Mouse (Mus musculus): ENCODE measurements around the gene Lmnb2. TPM values are rescaled to one million over a fixed set of nuclear protein-coding genes. Genes with fewer than 3 reads are reported as not detected.

The Lmnb2 gene
- polyA plus RNA-seq, 1 experiment from 2014 or later: 10.3 TPM

- Histone ChIP-seq H3K36me3 (ENCODE audit: control insufficient read depth, insufficient read depth) (no peaks in the 10 kb centered on the region), H3K4me2 (ENCODE audit: low read depth, low read length) (no peak overlapping the region), H3K4me1 (ENCODE audit: control insufficient read depth, low read depth, low read length) (peaks cover 8% of the 10 kb centered on the region), H3K27ac (ENCODE audit: low read length) (no peak overlapping the region), H3K4me3 (ENCODE audit: low read depth, low read length) (no peak overlapping the region), H3K9ac (ENCODE audit: low read depth, low read length) (no peak overlapping the region), H3K27me3 (ENCODE audit: control insufficient read depth, insufficient read depth, low read depth, low read length) (no peaks in the 10 kb centered on the region), H3K9me3 (replicated peaks; ENCODE audit: control insufficient read depth, low read length) (no peaks in the 10 kb centered on the region)
- no peak for ATAC-seq (ENCODE audit: low read depth)
- 45% methylated on average over 3 of the region's 3 CpGs for whole genome bisulfite sequencing (ENCODE audit: insufficient replicate concordance)
Measured at GRCm38 (mm10) chr10:80949081-80949480, 31.0 kb upstream of the Lmnb2 start.

GRCm38 (mm10) chr10:80948570-80948969 is 30.5 kb upstream of the Lmnb2 start:
- no peak overlapping the region for H3K9ac ChIP-seq (ENCODE audit: low read depth, low read length)
- peaks cover 8% of the 10 kb centered on the region for H3K4me1 ChIP-seq (ENCODE audit: control insufficient read depth, low read depth, low read length)
- no peaks in the 10 kb centered on the region for H3K36me3 ChIP-seq (ENCODE audit: control insufficient read depth, insufficient read depth)
- ATAC-seq (ENCODE audit: low read depth): 0 out of 2 replicates have a peak, but pooled peaks have one; percentile 42
- no peak overlapping the region for H3K4me2 ChIP-seq (ENCODE audit: low read depth, low read length)
- H3K27ac ChIP-seq (ENCODE audit: low read length): no peak overlapping the region
- no peaks in the 10 kb centered on the region for H3K27me3 ChIP-seq (ENCODE audit: control insufficient read depth, insufficient read depth, low read depth, low read length)
- 15% methylated on average over 6 of the region's 6 CpGs for WGBS (ENCODE audit: insufficient replicate concordance)
- no peaks in the 10 kb centered on the region for H3K9me3 ChIP-seq (replicated peaks; ENCODE audit: control insufficient read depth, low read length)
- no peak overlapping the region for H3K4me3 ChIP-seq (ENCODE audit: low read depth, low read length)

- WGBS (ENCODE audit: insufficient replicate concordance): 47% methylated on average over 2 of the region's 2 CpGs
- Histone ChIP-seq H3K27ac (ENCODE audit: low read length) (no peak overlapping the region), H3K4me1 (ENCODE audit: control insufficient read depth, low read depth, low read length) (peaks cover 8% of the 10 kb centered on the region), H3K4me3 (ENCODE audit: low read depth, low read length) (no peak overlapping the region), H3K36me3 (ENCODE audit: control insufficient read depth, insufficient read depth) (no peaks in the 10 kb centered on the region), H3K4me2 (ENCODE audit: low read depth, low read length) (no peak overlapping the region), H3K9me3 (replicated peaks; ENCODE audit: control insufficient read depth, low read length) (no peaks in the 10 kb centered on the region), H3K9ac (ENCODE audit: low read depth, low read length) (no peak overlapping the region), H3K27me3 (ENCODE audit: control insufficient read depth, insufficient read depth, low read depth, low read length) (no peaks in the 10 kb centered on the region)
- no peak for ATAC-seq (ENCODE audit: low read depth)
Measured at GRCm38 (mm10) chr10:80947802-80948201, 29.8 kb upstream of the Lmnb2 start.

- Histone ChIP-seq H3K27me3 (ENCODE audit: control insufficient read depth, insufficient read depth, low read depth, low read length) (no peaks in the 10 kb centered on the region), H3K9me3 (replicated peaks; ENCODE audit: control insufficient read depth, low read length) (no peaks in the 10 kb centered on the region), H3K27ac (ENCODE audit: low read length) (no peak overlapping the region), H3K36me3 (ENCODE audit: control insufficient read depth, insufficient read depth) (no peaks in the 10 kb centered on the region), H3K9ac (ENCODE audit: low read depth, low read length) (no peak overlapping the region), H3K4me3 (ENCODE audit: low read depth, low read length) (no peak overlapping the region), H3K4me2 (ENCODE audit: low read depth, low read length) (no peak overlapping the region), H3K4me1 (ENCODE audit: control insufficient read depth, low read depth, low read length) (peaks cover 8% of the 10 kb centered on the region)
- 61% methylated on average over 14 of the region's 14 CpGs for WGBS (ENCODE audit: insufficient replicate concordance)
- ATAC-seq (ENCODE audit: low read depth): no peak
Measured at GRCm38 (mm10) chr10:80946684-80947437, 28.8 kb upstream of the Lmnb2 start.

GRCm38 (mm10) chr10:80944231-80944630 is 26.2 kb upstream of the Lmnb2 start:
- 72% methylated on average over 5 of the region's 5 CpGs for WGBS (ENCODE audit: insufficient replicate concordance)
- H3K4me2 ChIP-seq (ENCODE audit: low read depth, low read length): no peak overlapping the region
- H3K4me3 ChIP-seq (ENCODE audit: low read depth, low read length): no peak overlapping the region
- H3K27ac ChIP-seq (ENCODE audit: low read length): no peak overlapping the region
- peaks cover under 1% of the 10 kb centered on the region; the same call in 1 of the 2 replicates for H3K27me3 ChIP-seq (ENCODE audit: control insufficient read depth, insufficient read depth, low read depth, low read length)
- ATAC-seq (ENCODE audit: low read depth): no peak
- H3K9ac ChIP-seq (ENCODE audit: low read depth, low read length): no peak overlapping the region
- H3K4me1 ChIP-seq (ENCODE audit: control insufficient read depth, low read depth, low read length): peaks cover 23% of the 10 kb centered on the region
- H3K9me3 ChIP-seq (replicated peaks; ENCODE audit: control insufficient read depth, low read length): no peaks in the 10 kb centered on the region
- no peaks in the 10 kb centered on the region for H3K36me3 ChIP-seq (ENCODE audit: control insufficient read depth, insufficient read depth)

GRCm38 (mm10) chr10:80943701-80944100 is 25.7 kb upstream of the Lmnb2 start:
- no peaks in the 10 kb centered on the region for H3K9me3 ChIP-seq (replicated peaks; ENCODE audit: control insufficient read depth, low read length)
- H3K4me2 ChIP-seq (ENCODE audit: low read depth, low read length): no peak overlapping the region
- WGBS (ENCODE audit: insufficient replicate concordance): 63% methylated on average over 9 of the region's 9 CpGs
- peak overlapping the region; percentile 16; the same call in 1 of the 2 replicates for H3K27ac ChIP-seq (ENCODE audit: low read length)
- no peak overlapping the region for H3K4me3 ChIP-seq (ENCODE audit: low read depth, low read length)
- H3K36me3 ChIP-seq (ENCODE audit: control insufficient read depth, insufficient read depth): no peaks in the 10 kb centered on the region
- peaks cover 4% of the 10 kb centered on the region; the same call in 1 of the 2 replicates for H3K27me3 ChIP-seq (ENCODE audit: control insufficient read depth, insufficient read depth, low read depth, low read length)
- no peak for ATAC-seq (ENCODE audit: low read depth)
- no peak overlapping the region for H3K9ac ChIP-seq (ENCODE audit: low read depth, low read length)
- H3K4me1 ChIP-seq (ENCODE audit: control insufficient read depth, low read depth, low read length): peaks cover 26% of the 10 kb centered on the region

- ATAC-seq (ENCODE audit: low read depth): no peak
- H3K4me3 ChIP-seq (ENCODE audit: low read depth, low read length): no peak overlapping the region
- no peak overlapping the region for H3K4me2 ChIP-seq (ENCODE audit: low read depth, low read length)
- H3K9me3 ChIP-seq (replicated peaks; ENCODE audit: control insufficient read depth, low read length): no peaks in the 10 kb centered on the region
- peaks cover 26% of the 10 kb centered on the region for H3K4me1 ChIP-seq (ENCODE audit: control insufficient read depth, low read depth, low read length)
- 22% methylated on average over 8 of the region's 8 CpGs for WGBS (ENCODE audit: insufficient replicate concordance)
- no peak overlapping the region for H3K27ac ChIP-seq (ENCODE audit: low read length)
- no peak overlapping the region for H3K9ac ChIP-seq (ENCODE audit: low read depth, low read length)
- peaks cover 6% of the 10 kb centered on the region for H3K27me3 ChIP-seq (ENCODE audit: control insufficient read depth, insufficient read depth, low read depth, low read length)
- H3K36me3 ChIP-seq (ENCODE audit: control insufficient read depth, insufficient read depth): no peaks in the 10 kb centered on the region
Measured at GRCm38 (mm10) chr10:80942919-80943318, 24.9 kb upstream of the Lmnb2 start.

GRCm38 (mm10) chr10:80940988-80941347 is 22.9 kb upstream of the Lmnb2 start:
- WGBS (ENCODE audit: insufficient replicate concordance): 0% methylated on average over 2 of the region's 2 CpGs
- no peak overlapping the region for H3K4me2 ChIP-seq (ENCODE audit: low read depth, low read length)
- peaks cover 32% of the 10 kb centered on the region for H3K4me1 ChIP-seq (ENCODE audit: control insufficient read depth, low read depth, low read length)
- H3K4me3 ChIP-seq (ENCODE audit: low read depth, low read length): no peak overlapping the region
- no peaks in the 10 kb centered on the region for H3K9me3 ChIP-seq (replicated peaks; ENCODE audit: control insufficient read depth, low read length)
- no peak for ATAC-seq (ENCODE audit: low read depth)
- H3K36me3 ChIP-seq (ENCODE audit: control insufficient read depth, insufficient read depth): no peaks in the 10 kb centered on the region
- H3K9ac ChIP-seq (ENCODE audit: low read depth, low read length): no peak overlapping the region
- no peak overlapping the region for H3K27ac ChIP-seq (ENCODE audit: low read length)
- H3K27me3 ChIP-seq (ENCODE audit: control insufficient read depth, insufficient read depth, low read depth, low read length): peaks cover 25% of the 10 kb centered on the region

- 26% methylated on average over 8 of the region's 8 CpGs for WGBS (ENCODE audit: insufficient replicate concordance)
- ATAC-seq (ENCODE audit: low read depth): 0 out of 2 replicates have a peak, but pooled peaks have one; percentile 16
- H3K36me3 ChIP-seq (ENCODE audit: control insufficient read depth, insufficient read depth): no peaks in the 10 kb centered on the region
- peaks cover 28% of the 10 kb centered on the region for H3K27me3 ChIP-seq (ENCODE audit: control insufficient read depth, insufficient read depth, low read depth, low read length)
- no peak overlapping the region for H3K27ac ChIP-seq (ENCODE audit: low read length)
- H3K4me1 ChIP-seq (ENCODE audit: control insufficient read depth, low read depth, low read length): peaks cover 32% of the 10 kb centered on the region
- no peak overlapping the region for H3K9ac ChIP-seq (ENCODE audit: low read depth, low read length)
- no peaks in the 10 kb centered on the region for H3K9me3 ChIP-seq (replicated peaks; ENCODE audit: control insufficient read depth, low read length)
- H3K4me2 ChIP-seq (ENCODE audit: low read depth, low read length): peak overlapping the region; percentile 75; the same call in 1 of the 2 replicates
- H3K4me3 ChIP-seq (ENCODE audit: low read depth, low read length): no peak overlapping the region
Measured at GRCm38 (mm10) chr10:80940320-80940987, 22.4 kb upstream of the Lmnb2 start.
